Mouse (Mus musculus) kidney, postnatal 14 days (tissue): ENCODE data around the gene Lrba.
A peak's percentile ranks its signal among the peaks of the same experiment; 100 is the strongest.

ENCODE experiments used
- DNase-seq: peaks from one replicate; pipeline ENCODE4 v3.0.0; 2022; ENCODE audit warnings: mixed read lengths

Lrba gene

GRCm38 (mm10) chr3:86689305-86689704 is 464.8 kb downstream of the Lrba start:
- no peak for DNase-seq

GRCm38 (mm10) chr3:86692779-86693178 is 468.3 kb downstream of the Lrba start:
- no peak for DNase-seq

DNA sequence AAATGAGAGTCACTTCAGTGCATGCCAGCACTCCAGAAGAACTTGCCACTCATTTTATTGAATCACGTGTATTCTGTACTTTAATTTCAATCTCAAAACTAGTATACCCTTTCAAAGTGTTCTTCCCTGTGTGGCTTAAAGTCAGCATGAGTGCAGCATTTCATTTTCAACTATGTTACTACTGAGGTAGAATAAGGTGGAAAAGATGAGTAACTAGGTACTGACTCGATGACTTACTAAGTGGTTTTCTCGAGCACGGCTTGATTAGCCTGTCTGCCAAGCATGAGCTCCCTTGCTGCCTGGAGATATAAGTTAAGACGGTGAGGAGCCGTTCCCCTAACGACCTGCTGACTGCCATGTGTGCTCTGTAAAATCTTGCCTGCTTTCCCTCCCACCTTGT is 469.1 kb downstream of the Lrba start:
- no peak for DNase-seq

GRCm38 (mm10) chr3:86698947-86699346 is 474.5 kb downstream of the Lrba start:
- no peak for DNase-seq

GRCm38 (mm10) chr3:86701163-86701563 is 476.7 kb downstream of the Lrba start:
- no peak for DNase-seq

DNA sequence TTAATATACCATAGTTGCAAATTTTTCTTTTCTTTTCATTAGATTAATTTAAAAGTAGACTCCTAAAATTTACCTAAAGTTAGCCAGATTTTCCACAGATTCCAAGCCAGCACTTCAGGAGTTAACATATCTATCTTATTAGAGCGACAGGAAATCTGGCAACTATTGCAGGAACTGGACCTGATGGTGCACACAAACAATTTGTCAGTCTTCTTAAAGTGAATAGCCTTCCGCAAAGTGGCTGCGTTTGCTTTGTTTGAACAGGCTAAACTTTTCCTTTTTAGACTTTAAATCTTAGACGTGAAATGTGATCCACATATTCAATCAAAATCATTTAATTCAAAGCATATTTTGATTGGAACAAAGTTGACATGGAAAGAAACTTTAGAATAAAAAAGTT is 485.0 kb downstream of the Lrba start:
- peak; percentile 7 for DNase-seq

DNA sequence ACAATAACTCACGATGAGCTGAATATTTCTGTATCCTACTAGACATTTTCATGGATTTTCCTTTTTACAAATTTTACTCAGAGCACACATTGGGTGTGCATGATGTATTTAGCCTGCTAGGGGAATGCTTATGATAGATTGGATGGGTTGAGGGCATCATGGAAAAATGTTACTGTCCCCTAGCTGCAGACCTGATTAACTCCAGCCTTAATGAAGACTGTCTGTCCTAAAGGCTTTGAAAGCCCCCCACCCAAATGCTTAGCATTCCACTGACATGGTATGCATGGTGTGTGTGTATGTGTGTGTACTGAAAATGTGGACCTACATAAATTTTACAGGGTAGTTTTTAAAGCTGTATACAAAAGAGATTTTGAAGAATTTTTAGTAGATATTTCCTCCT is 487.1 kb downstream of the Lrba start:
- DNase-seq, result no peak

- DNase-seq, result no peak
These were observed 488.3 kb downstream of the Lrba start for GRCm38 (mm10) chr3:86712758-86713157.

- DNase-seq, result no peak
These were observed 490.0 kb downstream of the Lrba start for GRCm38 (mm10) chr3:86714446-86714845.

- no peak for DNase-seq
These were observed 499.2 kb downstream of the Lrba start for GRCm38 (mm10) chr3:86723415-86724298.

DNA sequence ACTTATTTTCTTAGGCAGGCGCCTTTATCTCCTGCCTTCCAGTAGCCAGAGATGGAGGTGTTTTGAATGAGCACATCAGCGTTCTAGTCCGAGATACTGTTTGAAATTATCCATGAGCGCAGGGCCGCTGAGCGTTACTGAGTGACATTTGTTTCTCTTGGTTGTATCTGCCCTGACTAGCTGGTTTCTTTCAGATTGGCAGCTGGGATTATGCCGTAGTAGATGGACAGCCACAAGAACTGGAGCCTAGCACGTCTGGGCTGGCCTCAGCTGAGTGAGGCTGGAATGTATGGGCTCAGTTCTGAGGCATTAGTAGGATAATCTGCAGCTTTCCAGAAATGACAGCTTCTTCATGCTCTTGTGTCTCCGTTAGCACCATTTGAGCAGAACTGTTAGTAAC is 500.6 kb downstream of the Lrba start:
- DNase-seq, result no peak

DNA sequence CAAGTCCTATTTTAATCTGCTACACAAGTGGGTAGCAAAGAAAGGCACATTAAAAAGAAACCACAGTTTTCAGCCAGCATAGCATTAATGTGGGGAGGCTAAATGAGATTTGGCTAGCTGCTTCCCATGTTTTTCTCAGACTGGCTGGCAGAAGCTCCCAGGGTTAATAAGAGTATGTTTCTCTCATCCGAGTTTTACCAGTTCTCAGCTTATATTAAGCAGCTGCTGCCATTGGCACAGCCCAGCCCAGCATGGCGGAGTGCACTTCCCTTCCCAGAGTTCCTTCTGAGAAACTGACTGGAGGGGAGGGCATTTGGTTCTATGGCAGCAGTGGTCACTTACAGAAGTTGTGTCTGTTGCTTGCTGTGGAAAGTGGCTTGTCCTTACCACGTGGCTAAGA is 514.4 kb downstream of the Lrba start:
- DNase-seq, result no peak

GRCm38 (mm10) chr3:86739745-86740144 is 515.3 kb downstream of the Lrba start:
- no peak for DNase-seq

DNA sequence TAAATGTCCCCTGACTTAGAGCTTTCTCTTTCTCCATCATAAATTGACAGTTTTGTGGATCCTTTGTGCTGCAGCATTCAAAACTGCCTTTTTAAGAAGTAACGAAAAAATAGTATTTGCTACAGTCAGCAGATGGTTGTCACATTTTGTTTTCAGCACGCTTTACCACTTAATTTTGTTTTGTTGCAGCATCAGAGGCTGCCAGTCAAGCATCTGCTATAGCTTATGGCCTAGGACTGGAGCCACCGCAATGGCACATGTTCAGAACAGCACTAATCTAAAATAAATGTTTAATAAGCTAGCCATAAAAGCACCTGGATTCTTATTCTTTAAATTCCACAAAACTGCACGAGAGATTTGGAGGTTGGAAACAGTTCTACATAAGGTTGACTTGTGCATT is 520.9 kb downstream of the Lrba start:
- no peak for DNase-seq

DNA sequence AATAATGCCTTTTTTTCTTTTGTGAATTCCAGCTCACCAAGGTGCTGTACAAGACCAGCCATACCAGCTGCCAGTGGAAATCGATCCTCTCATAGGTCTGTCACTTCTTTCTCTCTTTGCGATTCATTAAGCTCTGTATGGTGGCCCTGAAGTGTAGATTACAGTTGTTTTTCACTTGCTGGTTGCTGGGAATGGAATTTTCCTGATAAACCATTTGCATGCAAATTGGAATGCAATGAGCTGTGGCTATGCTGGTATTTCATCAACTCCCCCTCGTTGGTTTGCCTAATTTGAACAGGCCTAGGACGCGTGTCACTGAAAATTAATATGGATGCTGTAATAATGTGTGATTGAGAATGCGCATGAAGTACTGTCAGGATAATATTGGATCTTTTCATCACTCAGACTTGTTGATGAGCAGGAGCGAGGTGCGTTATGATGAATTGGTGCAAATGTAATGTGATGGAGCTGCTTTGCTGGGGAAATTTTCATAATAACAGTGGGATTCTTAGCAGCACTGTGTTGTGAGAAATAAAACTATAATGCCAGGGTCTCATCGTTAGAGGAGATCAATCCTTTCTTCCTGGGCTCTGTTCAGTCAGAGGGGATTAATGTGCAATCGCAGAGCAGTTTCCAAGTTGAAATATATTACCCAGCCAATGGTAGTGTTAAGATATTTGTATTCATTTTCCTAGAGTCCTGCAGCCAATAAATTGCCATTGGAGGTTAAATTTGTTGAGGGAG is 521.5 kb downstream of the Lrba start:
- peak; percentile 21 for DNase-seq

DNA sequence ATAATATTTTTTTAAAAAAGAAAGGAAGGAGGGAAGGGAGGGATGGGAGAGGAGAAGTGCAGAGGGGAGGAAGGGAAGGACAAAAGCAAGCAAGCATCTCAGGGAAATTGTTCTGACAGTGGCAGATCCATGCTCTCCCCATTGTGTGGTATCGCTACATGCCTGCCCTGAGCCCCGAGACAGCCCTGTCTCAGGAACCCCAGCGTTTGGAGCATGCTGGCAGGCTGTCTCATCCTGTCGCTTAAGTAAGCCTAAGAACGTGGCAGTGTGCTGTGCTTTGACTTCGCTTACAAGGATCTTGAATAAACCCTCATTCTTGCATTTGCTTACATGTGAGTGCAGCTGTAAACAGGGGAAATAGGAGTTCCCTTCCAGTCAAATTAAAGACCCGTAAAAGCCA is 526.2 kb downstream of the Lrba start:
- no peak for DNase-seq

DNA sequence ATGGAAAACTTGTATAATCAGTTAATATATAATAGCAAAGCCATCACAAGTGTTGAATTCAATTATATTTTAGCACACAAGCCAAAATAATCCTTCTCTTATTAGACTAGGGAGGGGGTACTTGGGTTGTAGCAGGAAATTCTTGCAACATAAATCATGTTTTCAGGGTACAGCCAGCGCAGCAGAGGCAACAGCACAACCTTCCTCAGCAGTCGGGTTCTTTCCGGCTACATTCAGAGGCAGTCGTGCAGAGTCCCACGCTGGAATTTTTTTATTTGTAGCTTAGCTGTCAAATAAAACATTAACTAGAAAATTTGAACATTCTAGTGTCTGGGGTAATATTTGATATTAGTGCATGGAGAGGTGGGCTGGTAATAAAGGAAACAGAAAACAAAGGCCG is 529.7 kb downstream of the Lrba start:
- DNase-seq, result peak; percentile 64

GRCm38 (mm10) chr3:86754595-86755557 is 530.4 kb downstream of the Lrba start:
- DNase-seq, result peak; percentile 10

DNA sequence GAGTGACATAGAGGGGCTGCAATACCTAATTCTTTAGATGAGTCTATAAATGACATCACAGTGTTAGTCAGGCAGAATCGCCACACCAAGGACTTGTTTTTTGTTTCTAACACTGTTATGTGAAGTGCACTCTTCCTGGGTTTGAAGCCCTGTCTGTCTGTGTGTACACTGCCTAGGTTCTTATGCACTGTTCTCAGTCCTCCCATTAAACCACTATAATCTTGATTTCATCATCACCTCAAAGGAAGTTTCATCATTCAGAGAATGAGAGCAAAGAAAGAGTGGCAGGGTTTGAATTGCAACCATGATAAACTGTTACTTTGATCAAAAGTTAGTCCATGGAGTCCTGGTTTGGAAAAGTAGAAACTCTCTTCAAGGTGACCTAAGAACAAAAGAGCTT is 532.1 kb downstream of the Lrba start:
- no peak for DNase-seq

- no peak for DNase-seq
These were observed 534.2 kb downstream of the Lrba start for GRCm38 (mm10) chr3:86758727-86759126.

DNA sequence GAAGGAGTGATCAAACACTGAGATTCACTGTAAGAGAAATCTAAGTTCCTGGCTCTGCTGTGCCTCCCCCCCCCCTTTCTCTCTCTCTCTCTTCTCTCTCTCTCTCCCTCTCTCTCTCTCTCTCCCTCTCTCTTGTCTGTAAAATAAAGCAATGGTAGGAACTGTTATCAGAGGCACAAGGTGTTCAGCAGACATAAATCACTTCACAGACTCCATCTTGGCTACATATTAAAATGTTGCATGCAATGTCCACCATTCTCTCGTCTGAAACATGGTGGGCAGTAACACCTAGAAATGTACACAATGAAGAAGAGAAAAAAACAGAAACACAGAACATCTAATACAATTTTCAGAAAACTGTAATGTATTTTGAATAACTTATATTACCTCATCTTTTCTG is 534.9 kb downstream of the Lrba start:
- DNase-seq, result no peak

GRCm38 (mm10) chr3:86759834-86760233 is 535.4 kb downstream of the Lrba start:
- DNase-seq, result no peak

DNA sequence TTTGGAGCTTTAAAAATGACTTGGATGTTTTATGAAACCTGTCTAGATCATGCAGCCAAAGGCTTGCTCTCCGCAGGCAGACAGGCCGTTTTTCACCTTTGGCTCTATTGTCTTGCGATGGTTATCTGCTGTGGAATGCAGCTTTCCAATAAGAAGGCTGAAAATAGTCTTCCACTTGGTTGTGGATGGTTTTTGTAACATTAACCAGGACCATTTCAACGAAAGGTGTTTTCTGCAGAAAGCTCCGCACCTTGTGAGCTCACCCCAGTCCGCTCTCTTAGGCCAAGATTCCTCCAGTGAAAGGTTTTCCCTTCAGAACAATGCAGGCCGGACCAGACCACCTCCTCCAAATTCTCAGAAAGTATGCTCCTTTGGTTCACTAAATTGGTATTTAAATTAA is 536.0 kb downstream of the Lrba start:
- no peak for DNase-seq
